Mouse (Mus musculus) CH12.LX (cell line): ENCODE measurements around the gene Card11. TPM values are rescaled to one million over a fixed set of nuclear protein-coding genes. Genes with fewer than 3 reads are reported as not detected.
A peak's percentile ranks its signal among the peaks of the same experiment; 100 is the strongest.

Experiments used
- DNase-seq: peaks from one replicate; pipeline ENCODE4 v3.0.0-alpha.2; 2013; ENCODE audit errors: extremely low read depth
- H3K27ac ChIP-seq: 2 replicates; pipeline ENCODE4 v1.5.1; 2012; ENCODE audit warnings: low read depth, mild to moderate bottlenecking, control low read depth, moderate library complexity; ENCODE audit not compliant: insufficient read depth
- H3K27me3 ChIP-seq: replicated peaks from 2 replicates; pipeline ENCODE3; 2012; ENCODE audit warnings: inconsistent platforms
- H3K36me3 ChIP-seq, 2 experiments: replicated peaks in 1 of 2; 2 replicates each; pipeline versions ENCODE3 to v1.6.1; 2012; ENCODE audit warnings: inconsistent platforms in 1 of 2, low read length in 1 of 2, mild to moderate bottlenecking in 1 of 2, mixed read lengths in 1 of 2, moderate library complexity in 1 of 2; ENCODE audit not compliant: control insufficient read depth in 1 of 2, insufficient read depth in 1 of 2
- H3K4me1 ChIP-seq, 2 experiments: 2 replicates each; pipeline ENCODE4 v1.6.1; 2012; ENCODE audit warnings: inconsistent platforms in 1 of 2, moderate library complexity in 1 of 2; ENCODE audit not compliant: insufficient read depth in 2 of 2, control insufficient read depth in 1 of 2
- H3K4me2 ChIP-seq: 2 replicates; pipeline ENCODE4 v1.6.1; 2012; ENCODE audit warnings: low read depth, mild to moderate bottlenecking, control low read depth; ENCODE audit not compliant: poor library complexity, insufficient read depth, severe bottlenecking
- H3K4me3 ChIP-seq, 3 experiments: fragments of 150-350 bp in 1 of 3; sonication (generic) in 1 of 3; replicated peaks in 1 of 3; 2 replicates each; pipeline versions ENCODE3 to v1.5.1; 2011 to 2012; ENCODE audit warnings: low read depth in 2 of 3, low read length in 2 of 3, mild to moderate bottlenecking in 2 of 3, moderate library complexity in 2 of 3, control low read depth in 1 of 3, improper control_type of control experiment in 1 of 3, inconsistent platforms in 1 of 3, mixed read lengths in 1 of 3; ENCODE audit not compliant: poor library complexity in 1 of 3
- H3K79me2 ChIP-seq: replicated peaks from 2 replicates; pipeline ENCODE4 v1.6.1; 2012; ENCODE audit warnings: mild to moderate bottlenecking, moderate library complexity; ENCODE audit not compliant: control insufficient read depth, poor library complexity, insufficient read depth, severe bottlenecking; ENCODE audit errors: extremely low read depth
- H3K9ac ChIP-seq: 2 replicates; pipeline ENCODE4 v1.6.1; 2012; ENCODE audit warnings: low read depth, mild to moderate bottlenecking, control low read depth, moderate library complexity; ENCODE audit not compliant: insufficient read depth
- H3K9me3 ChIP-seq: replicated peaks from 2 replicates; pipeline ENCODE3; 2012; ENCODE audit warnings: low read length, inconsistent platforms, mixed read lengths
- CHD2 ChIP-seq: IDR thresholded peaks from 2 replicates; pipeline ENCODE4 v1.6.1; 2011; ENCODE audit warnings: low read length, improper control_type of control experiment
- CTCF ChIP-seq, 2 experiments: IDR thresholded peaks in 1 of 2; conservative IDR thresholded peaks in 1 of 2; 2 replicates each; pipeline ENCODE4 v1.5.1; 2011 to 2012; ENCODE audit warnings: low read depth in 2 of 2, low read length in 2 of 2, improper control_type of control experiment in 1 of 2, inconsistent platforms in 1 of 2, mild to moderate bottlenecking in 1 of 2, moderate library complexity in 1 of 2
- E2F4 ChIP-seq: IDR thresholded peaks from 2 replicates; pipeline ENCODE4 v1.6.1; 2011; ENCODE audit warnings: low read depth, low read length, improper control_type of control experiment; ENCODE audit not compliant: insufficient replicate concordance
- EP300 ChIP-seq: IDR thresholded peaks from 2 replicates; pipeline ENCODE4 v1.6.1; 2011; ENCODE audit warnings: low read length, improper control_type of control experiment
- ETS1 ChIP-seq: conservative IDR thresholded peaks from 2 replicates; pipeline ENCODE4 v1.6.1; 2012; ENCODE audit warnings: low read depth, mild to moderate bottlenecking, inconsistent platforms, low read length, improper control_type of control experiment, moderate library complexity
- MEF2A ChIP-seq: IDR thresholded peaks from 2 replicates; pipeline ENCODE4 v1.6.1; 2014; ENCODE audit warnings: low read depth, mild to moderate bottlenecking, inconsistent platforms, low read length, improper control_type of control experiment, borderline replicate concordance
- MXI1 ChIP-seq: IDR thresholded peaks from 2 replicates; pipeline ENCODE4 v1.6.1; 2011; ENCODE audit warnings: mild to moderate bottlenecking, low read depth, low read length, improper control_type of control experiment
- POLR2AphosphoS2 ChIP-seq: IDR thresholded peaks from 2 replicates; pipeline ENCODE4 v1.6.1; 2011; ENCODE audit warnings: low read depth, low read length, improper control_type of control experiment
- RAD21 ChIP-seq: IDR thresholded peaks from 2 replicates; pipeline ENCODE4 v1.6.1; 2011; ENCODE audit warnings: low read depth, mild to moderate bottlenecking, low read length, improper control_type of control experiment, moderate library complexity
- SIN3A ChIP-seq: IDR thresholded peaks from 2 replicates; pipeline ENCODE4 v1.6.1; 2012; ENCODE audit warnings: low read length, improper control_type of control experiment, inconsistent platforms
- SMC3 ChIP-seq: IDR thresholded peaks from 2 replicates; pipeline ENCODE4 v1.6.1; 2011; ENCODE audit warnings: low read depth, low read length, improper control_type of control experiment
- TCF12 ChIP-seq: IDR thresholded peaks from 2 replicates; pipeline ENCODE4 v1.6.1; 2014; ENCODE audit warnings: low read depth, mild to moderate bottlenecking, inconsistent platforms, low read length, improper control_type of control experiment
- UBTF ChIP-seq: IDR thresholded peaks from 2 replicates; pipeline ENCODE4 v1.6.1; 2012; ENCODE audit warnings: low read depth, mild to moderate bottlenecking, inconsistent platforms, low read length, improper control_type of control experiment, moderate library complexity
- dilution Hi-C: fragments of 300-500 bp; cut with MboI; formaldehyde crosslinking; loops from 2 replicates; pipeline ENCODE4 v1.14.3; 2020; ENCODE audit warnings: low sequenced_read_pairs; ENCODE audit not compliant: extremely low pct_unique_long_range_greater_than_20kb, extremely low pct_ligation_motif_present
- in situ Hi-C: fragments of 300-500 bp; cut with MboI; formaldehyde crosslinking; loops from 3 replicates; pipeline ENCODE4 v1.14.3; 2019; ENCODE audit warnings: low sequenced_read_pairs, low pct_ligation_motif_present, low pct_unique_long_range_greater_than_20kb, mixed read lengths
- polyA plus RNA-seq: library from polyadenylated mRNA; unstranded; fragments of >175 nt; gene quantifications from 2 replicates; pipeline ENCODE4 v1.2.1, GENCODE M21; 2012; ENCODE audit warnings: low read depth; ENCODE audit not compliant: insufficient read length
- total RNA-seq, 2 experiments: library from RNA; depleted of rRNA; stranded (reverse); fragments of 300-350 nt in 1 of 2; fragments of >200 nt in 1 of 2; gene quantifications; 2 replicates each; pipeline ENCODE4 v1.2.3; 2012 to 2014

Gene Card11
- total and polyA plus RNA-seq, 3 experiments: 16.1 to 84.6 (median 31.9) TPM

- H3K27ac ChIP-seq: peak overlapping the region; percentile 30
- in situ Hi-C loops: no loop called here
Measured at GRCm38 (mm10) chr5:140999178-140999672, 1.2 kb downstream of the Card11 start.

GRCm38 (mm10) chr5:140997767-140998166, 2.6 kb downstream of the Card11 start:
- Histone ChIP-seq H3K36me3 (peaks cover 36 to 54% of the 10 kb centered on the region in 2 experiments), H3K9me3 (peaks cover 5% of the 10 kb centered on the region), H3K27ac (no peak overlapping the region), H3K27me3 (no peaks in the 10 kb centered on the region), H3K9ac (no peak overlapping the region), H3K4me1 (peaks cover 20 to 77% of the 10 kb centered on the region in 2 experiments), H3K4me2 (no peak overlapping the region), H3K4me3 (no peak overlapping the region), H3K79me2 (peaks cover 74% of the 10 kb centered on the region)
- DNase-seq: peak; percentile 59
- in situ Hi-C loops (no loop called here), dilution Hi-C loops (no loop called here)
- TF ChIP-seq RAD21: peak; percentile 47
- no peak for TF ChIP-seq E2F4
- TF ChIP-seq CTCF (conservative IDR thresholded peaks at IDR 0.05 in 1 of 2, IDR thresholded peaks at IDR 0.05 in 1 of 2; ENCODE audit: low read depth in 2 of 2, low read length in 2 of 2): peak; percentile 64 to 66
- TF ChIP-seq SMC3: peak; percentile 62

More at GRCm38 (mm10) chr5:140999178-140999672, 1.2 kb downstream of the Card11 start:
- H3K9me3 ChIP-seq: peaks cover 5% of the 10 kb centered on the region
- H3K4me2 ChIP-seq: peak overlapping the region; percentile 65
- H3K36me3 ChIP-seq: peaks cover 30 to 40% of the 10 kb centered on the region in 2 experiments
- dilution Hi-C loops: no loop called here
- peak overlapping the region; percentile 68 to 94 (median 83) for H3K4me3 ChIP-seq
- peaks cover 61% of the 10 kb centered on the region for H3K79me2 ChIP-seq
- H3K27me3 ChIP-seq: no peaks in the 10 kb centered on the region
- H3K9ac ChIP-seq: peak overlapping the region; percentile 96
- 0 out of 2 replicates have a peak, but pooled peaks have one; percentile 26 for TF ChIP-seq MXI1
- TF ChIP-seq SIN3A: 0 out of 2 replicates have a peak, but pooled peaks have one; percentile 24
- TF ChIP-seq CTCF (conservative IDR thresholded peaks at IDR 0.05 in 1 of 2, IDR thresholded peaks at IDR 0.05 in 1 of 2; ENCODE audit: low read depth in 2 of 2, low read length in 2 of 2): no peak
- TF ChIP-seq ETS1: 0 out of 2 replicates have a peak, but pooled peaks have one; percentile 14
- no peak for TF ChIP-seq UBTF
- TF ChIP-seq CHD2: 0 out of 2 replicates have a peak, but pooled peaks have one; percentile 15
- TF ChIP-seq TCF12: 0 out of 2 replicates have a peak, but pooled peaks have one; percentile 18
- no peak for TF ChIP-seq MEF2A
- peak; percentile 15; the same call in 1 of the 2 replicates for TF ChIP-seq EP300
- TF ChIP-seq POLR2AphosphoS2: no peak
- peaks cover 22 to 74% of the 10 kb centered on the region in 2 experiments for H3K4me1 ChIP-seq
- DNase-seq: peak; percentile 40
